Mouse (Mus musculus) bone marrow, adult 2 months (tissue): ENCODE results near the gene Atg4a.

ENCODE experiments used
- CTCF ChIP-seq: fragments of 200-500 bp; IDR thresholded peaks from 2 replicates; pipeline ENCODE4 v1.5.1; 2011; ENCODE audit warnings: low read length, control low read depth; ENCODE audit not compliant: control insufficient read depth, insufficient read depth
- POLR2A ChIP-seq: fragments of 200-500 bp; IDR thresholded peaks from 2 replicates; pipeline ENCODE4 v1.6.1; 2011; ENCODE audit warnings: low read depth, mild to moderate bottlenecking, control low read depth, low read length, borderline replicate concordance; ENCODE audit not compliant: control insufficient read depth

DNA sequence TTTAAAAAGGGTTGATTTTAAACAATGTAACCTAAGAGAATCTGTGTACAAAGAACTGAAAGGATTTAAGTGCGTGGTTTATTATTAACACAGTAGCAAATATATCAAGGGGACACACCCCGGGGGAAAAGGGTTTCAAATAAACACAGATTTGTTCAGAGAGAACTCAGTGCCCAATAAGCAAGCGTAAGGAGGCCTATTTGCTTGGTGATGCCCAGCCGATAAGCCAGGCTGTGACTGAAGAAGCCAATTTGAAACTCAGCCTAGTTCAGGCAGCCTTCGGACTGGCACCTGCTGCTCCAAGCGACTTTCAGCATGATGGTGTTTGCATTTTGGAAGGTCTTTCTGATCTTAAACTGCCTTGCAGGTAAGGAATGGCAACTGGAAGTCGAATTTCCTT is 49.3 kb upstream of the Atg4a start, which contains the start of gene Vsig1:
- TF ChIP-seq POLR2A (no peak), CTCF (no peak)
